In genomic region chr13:39904264-39904663, GRCm38 (mm10) we compare ENCODE assay signal across 16 mouse cellular contexts.
DNase-seq lines count a peak whose midpoint lies in the region; ATAC-seq lines count a peak whose summit lies in the region.
"Had no signal": no experiment of that assay in that cellular context is flagged by ENCODE, and none has a peak within 500 bp of the region (broad histone marks: within the 10 kb centered on the region; RNA-seq: fewer than 3 reads in every experiment).

No protein-coding gene starts in this region.

- peaks cover 20% of the 10 kb centered on the region for H3K4me1 ChIP-seq in hindbrain, embryonic 10.5 days (replicated peaks)
- peaks cover 14% of the 10 kb centered on the region for H3K4me1 ChIP-seq in hindbrain, embryonic 13.5 days (replicated peaks)
- peaks cover 12% of the 10 kb centered on the region for H3K4me1 ChIP-seq in midbrain, embryonic 13.5 days (replicated peaks)
- H3K4me1 ChIP-seq: limb, embryonic 10.5 days; liver, embryonic 13.5 days had no signal

- H3K9ac ChIP-seq in hindbrain, embryonic 13.5 days: no peak overlapping the region
- H3K9ac ChIP-seq in midbrain, embryonic 13.5 days (replicated peaks): no peak overlapping the region
- H3K9ac ChIP-seq: heart, embryonic 13.5 days; liver, embryonic 13.5 days; neural tube, embryonic 12.5 days had no signal

- H3K4me3 ChIP-seq in hindbrain, embryonic 10.5 days: no peak overlapping the region
- no peak overlapping the region for H3K4me3 ChIP-seq in hindbrain, embryonic 13.5 days
- no peak overlapping the region for H3K4me3 ChIP-seq in midbrain, embryonic 13.5 days (replicated peaks)
- H3K4me3 ChIP-seq: heart, embryonic 13.5 days; layer of hippocampus, adult 2 months; limb, embryonic 10.5 days; liver, embryonic 13.5 days; neural tube, embryonic 12.5 days had no signal

- H3K4me2 ChIP-seq in hindbrain, embryonic 13.5 days: no peak overlapping the region
- H3K4me2 ChIP-seq in midbrain, embryonic 13.5 days (replicated peaks): no peak overlapping the region
- H3K4me2 ChIP-seq: heart, embryonic 13.5 days; liver, embryonic 13.5 days; neural tube, embryonic 12.5 days had no signal

- WGBS in hindbrain, embryonic 10.5 days: 37% methylated on average over 8 of the region's 8 CpGs
- WGBS in hindbrain, embryonic 13.5 days: 27% methylated on average over 8 of the region's 8 CpGs
- 18% methylated on average over 8 of the region's 8 CpGs for WGBS in midbrain, embryonic 13.5 days

- H3K9me3 ChIP-seq in hindbrain, embryonic 10.5 days: no peaks in the 10 kb centered on the region
- H3K9me3 ChIP-seq in hindbrain, embryonic 13.5 days: no peaks in the 10 kb centered on the region
- no peaks in the 10 kb centered on the region for H3K9me3 ChIP-seq in midbrain, embryonic 13.5 days
- H3K9me3 ChIP-seq: heart, embryonic 13.5 days; limb, embryonic 10.5 days; liver, embryonic 13.5 days; neural tube, embryonic 12.5 days had no signal

- peak; percentile 10 for DNase-seq in hindbrain, embryonic 10.5 days (ENCODE audit: low spot score)
- peak; percentile 98 for DNase-seq in Muller cell, postnatal 12 days (ENCODE audit: inconsistent ontology term)
- peak; percentile 36 for DNase-seq in embryo, embryonic 10.5 days (ENCODE audit: low spot score)
- no peak for DNase-seq in layer of hippocampus, postnatal 36 days
- no peak for DNase-seq in spleen, postnatal 36 days (ENCODE audit: low spot score in 2 of 2)
- no peak for DNase-seq in thymus, postnatal 14 days
- DNase-seq: cerebellum, adult 11 months; kidney, adult 9 months; liver, embryonic 13.5 days had no signal

- peak overlapping the region; percentile 40; the same call in 1 of the 2 replicates for H3K27ac ChIP-seq in hindbrain, embryonic 10.5 days
- H3K27ac ChIP-seq in hindbrain, embryonic 13.5 days: no peak overlapping the region
- no peak overlapping the region for H3K27ac ChIP-seq in midbrain, embryonic 13.5 days
- H3K27ac ChIP-seq: heart, embryonic 13.5 days; layer of hippocampus, adult 2 months; limb, embryonic 10.5 days; liver, embryonic 13.5 days; neural tube, embryonic 12.5 days had no signal

- H3K36me3 ChIP-seq in hindbrain, embryonic 10.5 days: no peaks in the 10 kb centered on the region
- H3K36me3 ChIP-seq in hindbrain, embryonic 13.5 days: no peaks in the 10 kb centered on the region
- H3K36me3 ChIP-seq in midbrain, embryonic 13.5 days: no peaks in the 10 kb centered on the region
- H3K36me3 ChIP-seq: heart, embryonic 13.5 days; limb, embryonic 10.5 days; liver, embryonic 13.5 days; neural tube, embryonic 12.5 days had no signal

- no peak for ATAC-seq in hindbrain, embryonic 13.5 days (ENCODE audit: low FRiP score)
- ATAC-seq in midbrain, embryonic 13.5 days: peak; percentile 62; the same call in 1 of the 2 replicates
- ATAC-seq: lung, postnatal 0 days had no signal

- peaks cover 20% of the 10 kb centered on the region; the same call in 1 of the 2 replicates for H3K27me3 ChIP-seq in hindbrain, embryonic 10.5 days (ENCODE audit: insufficient read depth, poor library complexity, severe bottlenecking)
- no peaks in the 10 kb centered on the region for H3K27me3 ChIP-seq in hindbrain, embryonic 13.5 days
- H3K27me3 ChIP-seq in midbrain, embryonic 13.5 days: no peaks in the 10 kb centered on the region
- H3K27me3 ChIP-seq: heart, embryonic 13.5 days; liver, embryonic 13.5 days; neural tube, embryonic 12.5 days had no signal

Comparison
In these comparisons a context has a peak if more than half of its experiments do, and no peak if none do; other contexts are left out.
1. DNase-seq: peak in hindbrain, embryonic 10.5 days (single experiment), Muller cell, postnatal 12 days (single experiment) and embryo, embryonic 10.5 days (single experiment); none in layer of hippocampus, postnatal 36 days (0 of 2), spleen, postnatal 36 days (0 of 2) and thymus, postnatal 14 days (single experiment).